Mouse (Mus musculus) brain, embryonic 18.5 days (tissue): Measurements from ENCODE around the gene Egfr.

Source experiments
- DNase-seq: peaks from one replicate; pipeline ENCODE4 v3.0.0-alpha.2; 2012; ENCODE audit warnings: low read depth, low spot score

Egfr gene

GRCm38 (mm10) chr11:16752007-16752348, at the start of gene Egfr:
TSS of gene Egfr (plus strand) at chr11:16752203.
- DNase-seq = no peak

GRCm38 (mm10) chr11:16703221-16703620, 48.8 kb upstream of the Egfr start:
- no peak for DNase-seq

GRCm38 (mm10) chr11:16735083-16735644, 16.8 kb upstream of the Egfr start:
- DNase-seq = no peak

DNA sequence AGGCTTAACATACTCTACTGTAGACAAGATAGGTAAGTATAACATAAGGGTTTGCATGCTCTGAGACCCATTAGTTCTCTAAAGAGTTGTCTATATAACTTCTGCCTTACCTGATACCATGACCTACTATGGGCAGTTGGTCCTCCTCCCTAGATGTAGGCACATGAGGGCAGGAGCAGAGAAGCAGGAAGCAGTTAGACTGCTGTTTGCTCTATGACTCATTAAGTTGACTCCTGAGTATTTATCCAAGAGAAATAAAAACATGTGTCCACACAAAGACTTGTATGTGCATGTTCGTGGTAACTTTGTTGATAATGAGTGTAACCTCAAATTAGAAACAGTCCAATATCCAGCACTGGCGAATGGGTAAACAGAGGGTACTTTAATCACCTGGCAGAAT, 14.7 kb upstream of the Egfr start:
- no peak for DNase-seq

DNA sequence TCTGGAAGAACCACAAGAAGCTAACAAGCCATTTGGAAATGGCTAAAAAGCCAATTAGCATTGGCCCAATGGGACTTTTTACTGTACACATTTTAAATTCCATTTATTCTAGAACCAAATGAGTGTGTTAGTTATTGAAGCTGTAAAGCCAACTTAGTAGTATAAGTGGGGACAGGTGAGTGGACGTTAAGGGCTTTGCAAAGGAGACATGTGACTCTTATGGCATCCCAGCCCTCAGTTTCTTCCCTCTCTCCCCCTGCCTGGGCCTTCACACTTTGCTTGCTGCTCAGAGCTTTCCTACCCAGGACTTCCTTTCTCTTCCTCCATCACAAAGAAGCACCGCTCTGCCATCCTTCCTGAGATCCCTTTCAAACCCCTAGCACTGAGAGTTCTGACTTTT, 13.3 kb upstream of the Egfr start:
- no peak for DNase-seq

DNA sequence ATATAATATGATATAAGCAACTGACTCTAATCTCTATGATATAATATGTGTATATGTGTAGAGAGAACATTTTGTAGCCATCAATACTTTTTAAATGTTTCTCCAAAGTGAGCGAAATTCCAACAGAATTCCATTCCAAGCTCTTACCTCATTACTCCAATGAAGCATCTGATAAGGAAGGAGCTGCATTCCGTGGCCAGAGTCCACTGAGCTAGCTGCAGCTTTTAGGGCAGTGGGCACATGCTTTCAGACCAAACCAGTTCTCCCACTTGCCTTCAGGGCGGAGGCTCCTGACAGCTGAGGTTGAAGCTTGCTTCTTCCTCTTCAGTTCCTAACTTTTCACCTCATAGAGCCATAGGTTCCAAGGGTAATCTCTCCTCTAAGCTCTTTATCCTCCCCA, 12.8 kb upstream of the Egfr start:
- DNase-seq = no peak

DNA sequence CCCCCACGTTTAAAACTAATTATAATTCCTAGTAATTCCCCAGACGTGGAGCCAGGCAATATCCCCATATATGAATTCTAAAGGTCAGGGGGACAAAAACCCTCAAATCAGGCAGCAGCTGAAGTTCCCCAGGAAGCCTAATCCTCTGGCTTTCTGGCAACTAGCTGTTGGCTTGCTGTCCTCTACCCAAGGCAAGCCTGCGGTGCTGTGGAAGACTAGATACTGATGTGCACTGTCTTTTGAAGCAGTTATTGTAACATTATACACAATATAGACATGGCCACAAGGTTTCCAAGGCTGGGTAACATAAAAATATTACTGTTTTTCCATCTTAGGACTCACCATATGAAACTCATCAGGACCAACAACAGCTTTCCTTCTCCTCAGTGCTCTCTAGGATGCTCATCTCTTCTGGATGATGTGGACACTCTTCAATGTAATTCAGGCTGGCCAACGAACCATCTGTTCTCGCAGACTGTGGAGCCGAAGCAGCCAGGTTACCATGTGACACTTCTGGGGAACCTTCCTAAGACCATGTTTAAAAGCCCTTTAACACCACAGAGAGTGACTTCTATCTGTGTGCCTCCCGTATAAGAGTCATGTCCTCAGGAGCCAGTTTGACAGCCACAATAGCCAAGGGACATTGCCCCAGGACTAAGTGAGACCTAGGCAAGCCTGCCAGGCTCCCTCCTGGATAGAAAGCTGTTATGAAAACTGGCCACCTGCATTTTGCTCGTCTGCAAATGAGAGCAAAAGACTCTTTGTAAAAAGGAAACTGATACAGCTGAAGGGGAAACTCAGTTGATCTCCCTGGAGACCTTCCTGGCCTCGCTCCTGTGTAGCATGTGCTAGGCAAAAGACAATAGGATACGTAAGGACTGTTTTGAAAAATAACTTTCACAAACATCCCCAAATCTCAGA, 11.1 kb upstream of the Egfr start:
- DNase-seq = no peak

- DNase-seq = no peak
Measured at GRCm38 (mm10) chr11:16742251-16742650, 9.8 kb upstream of the Egfr start.

DNA sequence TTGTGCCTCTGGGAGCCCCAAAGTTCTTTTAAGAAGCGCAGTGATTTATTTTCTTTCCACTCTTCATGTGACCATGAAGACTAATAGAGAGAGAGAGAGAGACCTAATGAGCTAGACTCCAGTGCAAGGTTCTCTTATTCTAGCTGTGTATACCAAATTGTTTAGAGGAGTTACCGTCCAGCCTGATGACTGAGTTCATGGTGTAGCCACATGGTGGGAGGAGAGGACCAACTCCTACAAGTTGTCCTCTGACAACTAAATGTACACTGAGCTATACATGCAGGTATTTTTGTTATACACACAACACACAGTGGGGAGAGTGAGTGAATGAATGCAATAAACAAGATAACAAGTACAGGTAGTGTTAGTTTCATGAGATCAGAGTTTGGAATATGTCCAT, 9.2 kb upstream of the Egfr start:
- no peak for DNase-seq

DNA sequence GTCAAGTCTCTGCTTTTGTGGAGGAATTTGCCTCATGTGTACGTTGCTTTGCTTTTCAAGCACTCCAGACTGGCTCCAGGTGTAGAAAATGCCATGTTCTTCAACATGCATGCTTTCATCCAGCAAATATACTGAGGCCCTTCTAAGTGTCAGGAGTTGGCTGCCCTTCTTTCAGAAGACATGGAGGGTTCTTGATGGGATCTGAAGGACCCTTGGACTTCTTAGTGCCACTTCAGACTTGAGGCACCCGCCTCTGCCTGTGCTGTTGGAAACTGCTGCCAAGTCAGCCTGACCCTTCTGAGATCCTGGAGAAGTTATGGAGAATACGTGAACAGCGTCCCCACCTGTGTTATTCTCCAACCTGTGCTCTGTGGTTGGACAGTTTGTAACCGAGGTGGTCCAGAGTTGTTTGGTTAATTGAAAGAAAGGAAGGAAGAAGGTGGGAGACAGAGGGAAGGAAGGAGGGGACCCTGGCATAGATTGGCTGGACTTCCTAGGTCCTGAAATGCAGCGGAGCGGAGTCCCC, 483 bp upstream of the Egfr start:
- DNase-seq = no peak

- DNase-seq = no peak
Measured at GRCm38 (mm10) chr11:16752349-16753153, 548 bp downstream of the Egfr start.

DNA sequence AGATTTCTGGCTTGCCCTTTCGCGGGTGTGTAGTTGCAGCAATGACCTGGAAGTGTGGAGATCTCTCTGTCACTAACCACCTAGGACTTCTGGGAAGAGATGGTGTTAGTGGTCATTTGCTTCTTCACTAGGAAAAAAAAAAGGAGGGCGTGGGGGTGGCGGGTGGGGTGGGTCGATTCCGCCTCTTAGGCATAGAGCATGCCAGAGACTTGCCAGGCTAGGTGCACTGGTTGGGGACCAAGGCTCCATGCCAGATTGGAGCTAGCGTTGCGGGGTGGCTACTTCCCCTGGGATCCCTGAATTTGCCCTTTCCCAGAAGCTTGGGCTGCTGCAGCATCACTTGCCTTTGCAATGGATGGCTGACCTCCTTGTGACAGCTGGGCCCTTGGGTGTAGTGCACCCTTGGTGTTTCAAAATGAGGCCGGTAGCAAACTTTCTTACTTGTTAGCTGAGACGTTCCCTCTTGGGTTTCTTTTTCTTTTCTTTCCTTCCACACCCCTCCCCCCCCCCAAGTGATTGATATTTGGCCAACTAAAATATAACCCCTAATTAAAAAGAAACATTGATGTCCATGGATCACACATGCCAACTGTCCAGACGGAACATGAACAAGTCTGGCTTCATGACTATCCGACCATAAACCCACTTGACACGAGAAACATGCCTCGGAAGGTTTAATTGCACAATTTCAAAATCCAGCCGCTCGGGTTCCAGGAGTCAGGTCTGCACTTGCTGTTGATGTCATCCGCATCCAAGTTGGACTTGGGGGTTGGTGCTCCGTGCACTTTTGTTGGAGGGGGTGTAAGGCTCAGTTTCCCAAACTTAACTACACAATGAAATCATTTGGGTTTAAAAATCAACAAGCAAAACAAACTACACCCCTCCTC, 1.4 kb downstream of the Egfr start:
- DNase-seq = no peak

DNA sequence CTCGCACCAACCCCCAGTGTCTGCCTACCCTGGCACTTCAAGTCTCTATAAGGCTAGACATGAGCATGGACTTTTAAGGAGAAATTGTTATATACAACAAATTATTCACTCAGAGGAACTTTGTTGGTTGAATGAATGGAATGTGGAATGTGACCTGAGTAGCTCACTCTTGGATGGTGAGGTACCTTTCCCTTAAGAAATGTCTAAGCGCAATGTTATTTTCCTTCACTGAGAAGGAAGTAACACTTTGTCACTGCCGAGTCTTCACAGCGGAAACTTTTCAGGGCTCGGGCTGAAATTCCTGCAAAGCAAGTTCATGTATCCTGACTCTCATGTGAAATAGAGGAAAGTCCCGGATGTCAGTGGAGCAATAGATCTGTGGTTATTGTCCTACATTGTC, 7.9 kb downstream of the Egfr start:
- no peak for DNase-seq

- DNase-seq = no peak
Measured at GRCm38 (mm10) chr11:16761184-16761583, 9.2 kb downstream of the Egfr start.

DNA sequence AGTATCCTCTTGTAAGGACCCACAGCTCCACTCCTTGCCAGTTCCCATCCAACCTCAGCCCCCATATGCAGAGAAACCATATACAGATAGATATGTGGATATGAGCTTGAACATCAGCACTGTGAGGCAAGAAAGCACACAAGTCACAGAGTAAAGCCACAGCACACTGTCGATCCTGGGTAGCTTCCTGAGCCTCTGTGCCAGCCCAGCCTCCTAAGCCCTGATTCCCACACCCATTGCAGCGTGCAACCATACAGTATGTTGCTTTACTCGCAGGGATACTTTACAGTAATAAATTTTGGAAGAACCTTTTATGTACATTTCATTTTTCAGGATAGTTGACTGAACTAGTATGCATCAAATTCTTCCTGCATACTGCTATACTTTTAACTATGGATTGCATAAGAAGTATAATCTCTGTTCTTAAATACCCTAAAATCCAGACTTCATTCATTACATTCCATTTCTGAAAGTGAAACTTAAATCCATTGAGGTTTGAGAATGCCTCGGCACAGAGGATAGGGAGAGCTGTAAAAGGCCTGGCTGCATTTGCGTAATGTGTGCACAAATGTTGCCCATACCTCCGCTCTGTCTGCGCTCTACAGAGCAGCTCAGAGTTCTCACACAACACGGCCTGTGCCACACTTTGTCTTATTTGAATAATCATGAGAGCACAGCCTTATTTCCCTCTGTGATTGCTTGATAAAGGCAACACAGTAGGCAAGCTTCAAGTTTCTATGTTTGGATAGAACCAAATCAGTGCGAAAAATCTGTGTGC, 14.2 kb downstream of the Egfr start:
- DNase-seq = no peak

GRCm38 (mm10) chr11:16767984-16768383, 16.0 kb downstream of the Egfr start:
- DNase-seq = no peak

GRCm38 (mm10) chr11:16769276-16769675, 17.3 kb downstream of the Egfr start:
- DNase-seq = no peak

DNA sequence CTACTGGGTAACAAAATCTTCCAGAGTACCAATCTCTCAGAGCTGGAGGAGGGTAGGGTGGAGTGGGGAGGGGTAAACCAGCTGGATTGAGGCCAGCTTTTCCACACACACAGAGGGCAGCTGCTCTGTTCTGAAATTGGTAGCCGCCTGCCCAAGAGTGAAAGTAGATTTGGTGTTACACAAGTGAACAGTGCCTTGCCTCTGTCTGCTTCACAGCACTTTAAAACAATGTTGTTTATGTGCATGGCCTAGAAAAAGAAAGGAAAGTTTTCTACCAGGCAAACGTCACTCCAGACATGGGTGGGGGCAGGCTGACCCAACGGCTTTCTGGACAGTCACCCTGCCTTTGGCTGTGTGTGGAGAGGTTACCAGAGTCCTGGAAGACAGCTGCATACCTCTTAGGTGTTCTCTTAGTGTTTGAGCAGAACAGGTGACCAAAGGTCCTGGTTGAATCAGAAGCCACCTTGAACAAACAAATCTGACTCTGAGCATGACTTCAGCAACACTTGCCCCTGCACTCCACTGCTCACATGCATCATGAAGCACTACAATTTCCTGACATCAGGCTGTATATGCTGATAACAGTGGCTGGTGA, 17.8 kb downstream of the Egfr start:
- no peak for DNase-seq

DNA sequence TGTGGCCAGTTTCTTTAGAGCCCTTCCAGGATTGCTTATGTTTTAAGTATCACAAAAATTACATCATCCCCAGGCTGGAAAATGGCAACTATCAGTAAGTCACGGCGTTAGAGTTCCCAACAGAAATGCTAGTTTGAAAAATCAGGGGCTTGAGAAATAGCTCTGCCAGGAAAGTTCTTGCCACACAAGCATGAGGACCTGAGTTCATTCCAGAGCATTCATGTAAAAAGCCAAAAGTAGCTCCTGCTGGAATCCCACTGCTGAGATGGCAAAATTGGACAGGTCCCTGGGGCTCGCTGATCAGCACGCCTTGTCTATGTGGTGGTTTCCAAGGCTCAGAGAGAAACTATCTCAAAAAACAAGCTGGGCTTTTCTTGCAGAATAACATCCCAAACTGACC, 19.0 kb downstream of the Egfr start:
- no peak for DNase-seq

- DNase-seq = no peak
Measured at GRCm38 (mm10) chr11:16772717-16773116, 20.7 kb downstream of the Egfr start.
